Mouse (Mus musculus) 3T3-L1 (cell line): ENCODE data around the gene Nf1.

ENCODE experiments used
- DNase-seq: peaks from one replicate; pipeline ENCODE4 v3.0.0-alpha.2; 2015; ENCODE audit warnings: low read depth, low spot score

Gene Nf1

DNA sequence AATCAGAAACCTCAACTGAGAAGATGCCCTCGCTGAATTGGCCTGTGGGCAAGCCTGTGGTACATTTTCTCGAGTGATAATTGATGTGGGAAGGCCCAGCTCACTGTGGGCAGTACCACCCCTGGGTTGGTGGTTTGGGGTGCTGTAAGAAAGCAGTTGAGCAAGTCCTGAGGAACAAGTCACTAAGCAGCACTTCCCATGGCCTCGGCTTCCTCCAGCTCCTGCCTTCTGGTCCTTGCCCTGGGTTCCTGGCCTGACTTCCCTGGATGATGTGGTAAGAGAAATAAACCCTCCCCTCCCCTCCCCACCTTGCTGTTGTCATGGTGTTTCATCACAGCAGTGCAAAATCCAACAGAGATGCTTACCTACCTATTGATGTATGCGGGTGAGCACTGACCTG, 11.4 kb upstream of the Nf1 start:
- DNase-seq: no peak

DNA sequence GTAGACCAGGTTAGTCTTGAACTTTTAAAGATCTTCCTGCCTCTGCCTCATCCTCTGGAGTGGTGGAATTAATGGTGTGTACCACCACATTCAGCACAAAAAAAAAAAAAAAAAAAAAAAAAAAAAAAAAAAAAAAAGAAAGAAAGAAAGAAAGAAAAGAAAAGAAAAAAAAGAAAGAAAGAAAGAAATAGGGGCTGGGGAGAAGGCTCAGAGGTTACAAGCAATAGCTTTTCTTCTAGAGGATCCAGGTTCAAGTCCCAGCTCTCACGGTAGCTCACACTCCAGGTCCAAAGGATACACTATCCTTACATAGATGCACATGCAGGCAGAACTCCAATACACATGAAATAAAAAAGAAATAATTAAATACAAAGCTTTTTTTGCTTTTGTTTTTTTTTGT, 9.9 kb upstream of the Nf1 start:
- no peak for DNase-seq

GRCm38 (mm10) chr11:79335077-79335476, 4.4 kb upstream of the Nf1 start:
- DNase-seq: no peak

DNA sequence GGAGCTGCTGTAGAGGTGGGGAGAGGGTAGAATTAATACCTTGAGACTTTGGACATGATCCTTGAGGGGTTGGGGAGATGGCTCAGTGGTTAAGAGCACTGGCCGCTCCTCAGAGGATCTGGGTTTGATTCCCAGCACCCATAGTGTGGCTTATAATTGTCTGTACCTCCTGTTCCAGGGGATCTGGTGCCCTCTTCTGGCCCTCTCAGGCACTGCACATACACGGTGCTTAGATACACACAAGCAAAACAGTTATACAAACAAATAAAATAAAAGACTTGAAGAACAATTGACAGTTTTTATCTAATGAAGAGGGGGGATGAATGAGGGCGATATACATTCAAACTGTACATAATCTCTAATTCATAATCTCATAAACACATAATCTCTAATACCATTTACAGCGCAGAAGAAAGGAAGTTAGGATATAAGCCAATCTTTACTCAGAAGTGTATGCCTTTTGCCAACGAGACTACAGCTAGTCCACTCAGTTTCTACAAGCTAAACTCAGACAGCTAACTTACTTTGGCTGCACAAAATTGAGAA, 2.7 kb upstream of the Nf1 start:
- DNase-seq: no peak

- DNase-seq: no peak
These were observed 872 bp upstream of the Nf1 start for GRCm38 (mm10) chr11:79338621-79339020.

- DNase-seq: peak; percentile 60
These were observed 602 bp downstream of the Nf1 start for GRCm38 (mm10) chr11:79339808-79340781.

GRCm38 (mm10) chr11:79356995-79357394, 17.5 kb downstream of the Nf1 start:
- no peak for DNase-seq

DNA sequence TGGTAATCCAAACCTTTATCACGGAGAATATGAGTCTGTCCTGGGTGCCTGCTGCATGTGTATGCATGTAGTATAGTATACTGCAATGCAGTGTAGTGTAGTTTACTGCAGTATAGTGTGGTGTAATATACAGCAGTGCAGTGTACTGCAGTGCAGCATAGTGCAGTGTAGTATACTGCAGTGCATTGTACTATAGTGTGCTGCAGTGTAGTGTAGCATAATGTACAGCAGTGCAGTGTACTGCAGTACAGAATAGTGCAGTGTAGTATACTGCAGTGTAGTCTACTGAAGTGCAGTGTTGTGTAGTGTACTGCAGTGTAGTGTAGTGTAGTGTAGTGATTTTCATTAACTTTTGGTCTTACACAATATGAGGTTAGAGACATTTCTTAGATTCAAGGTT, 17.9 kb downstream of the Nf1 start:
- DNase-seq: no peak

GRCm38 (mm10) chr11:79364956-79365355, 25.5 kb downstream of the Nf1 start:
- DNase-seq: no peak

DNA sequence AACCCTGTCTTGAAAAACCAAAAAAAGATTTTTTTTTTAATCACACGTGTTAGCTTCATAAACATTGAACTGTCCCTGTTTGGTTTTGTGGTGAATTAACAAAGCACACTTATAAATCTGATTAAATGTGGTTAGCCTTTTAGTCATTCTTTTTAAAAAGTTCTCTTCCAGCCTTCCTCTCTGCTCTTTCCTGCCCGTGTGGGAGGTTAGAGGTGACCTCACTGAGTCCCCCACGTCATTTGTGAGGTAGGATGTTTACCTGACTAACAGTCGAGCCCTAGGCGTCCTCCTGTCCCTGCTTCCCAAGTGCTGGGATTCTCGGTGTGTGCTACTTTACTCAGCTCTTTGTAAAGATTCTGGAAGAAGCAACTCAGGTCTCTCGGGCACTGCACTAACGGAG, 26.8 kb downstream of the Nf1 start:
- DNase-seq: no peak

DNA sequence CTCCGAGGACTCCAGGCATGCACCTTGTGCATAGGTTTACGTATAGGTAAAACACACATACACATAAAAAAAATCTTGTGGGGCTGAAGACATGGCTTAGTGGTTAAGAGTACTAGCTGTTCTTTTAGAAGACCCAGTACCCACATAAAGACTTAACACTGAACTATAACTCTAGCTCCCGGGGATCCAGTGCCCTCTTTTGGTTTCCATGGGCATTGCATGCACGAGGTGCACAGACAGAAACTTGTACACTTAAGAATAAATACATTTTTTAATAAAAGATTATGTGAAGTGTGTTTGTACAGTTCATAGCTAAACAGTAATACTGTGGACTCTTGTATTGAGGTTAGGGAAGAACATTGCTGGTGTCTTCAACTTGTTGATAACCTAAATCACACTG, 33.5 kb downstream of the Nf1 start:
- peak; percentile 17 for DNase-seq

- DNase-seq: peak; percentile 92
These were observed 58.8 kb downstream of the Nf1 start for GRCm38 (mm10) chr11:79398336-79398735.

- no peak for DNase-seq
These were observed 64.3 kb downstream of the Nf1 start for GRCm38 (mm10) chr11:79403625-79404319.

- DNase-seq: peak; percentile 73
These were observed 74.4 kb downstream of the Nf1 start for GRCm38 (mm10) chr11:79413761-79414513.

GRCm38 (mm10) chr11:79422496-79422895, 83.0 kb downstream of the Nf1 start:
- no peak for DNase-seq

- DNase-seq: no peak
These were observed 87.1 kb downstream of the Nf1 start for GRCm38 (mm10) chr11:79426571-79426970.

- peak; percentile 74 for DNase-seq
These were observed 88.1 kb downstream of the Nf1 start for GRCm38 (mm10) chr11:79427638-79428037.

DNA sequence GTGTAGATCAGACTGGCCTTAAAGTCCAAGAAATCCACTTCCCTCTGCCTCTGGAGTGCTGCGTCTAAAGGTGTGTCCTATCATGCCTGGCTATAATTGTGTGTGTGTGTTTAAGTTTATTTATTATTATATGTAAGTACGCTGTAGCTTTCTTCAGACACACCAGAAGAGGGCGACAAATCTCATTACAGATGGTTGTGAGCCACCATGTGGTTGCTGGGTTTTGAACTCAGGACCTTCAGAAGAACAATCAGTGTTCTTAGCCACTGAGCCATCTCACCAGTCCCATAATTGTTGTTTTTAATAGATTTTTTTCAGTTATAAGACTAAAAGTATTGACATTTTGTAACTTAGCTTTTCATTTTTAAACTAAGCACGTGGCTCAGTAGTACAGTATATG, 95.8 kb downstream of the Nf1 start:
- no peak for DNase-seq

- no peak for DNase-seq
These were observed 108.9 kb downstream of the Nf1 start for GRCm38 (mm10) chr11:79448361-79448760.

- no peak for DNase-seq
These were observed 113.5 kb downstream of the Nf1 start for GRCm38 (mm10) chr11:79452966-79453365.

GRCm38 (mm10) chr11:79457928-79458327, 118.4 kb downstream of the Nf1 start:
- no peak for DNase-seq

- no peak for DNase-seq
These were observed 120.4 kb downstream of the Nf1 start for GRCm38 (mm10) chr11:79459846-79460245.
